Comparison of ENCODE assay signal across 10 mouse cellular contexts in the genomic region with DNA sequence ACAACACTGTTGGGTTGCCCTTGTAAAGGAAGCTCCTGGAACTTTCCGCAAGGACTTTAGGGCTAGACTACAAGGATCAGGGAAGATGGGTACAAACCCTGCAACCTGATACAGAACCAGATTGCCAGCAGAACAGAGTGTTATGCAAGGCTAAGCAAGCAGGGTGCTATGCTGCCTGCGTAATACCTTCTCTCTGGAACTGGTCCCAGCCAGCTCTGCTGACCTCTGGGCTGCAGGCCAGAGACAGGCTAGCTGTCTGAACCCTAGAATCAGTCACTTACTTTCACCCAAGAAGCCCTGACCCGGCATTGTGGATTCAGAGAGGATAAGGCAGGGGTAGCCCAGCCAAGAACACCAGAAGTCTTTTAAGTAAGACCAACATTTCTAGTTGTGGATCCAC. TPM values are rescaled to one million over a fixed set of nuclear protein-coding genes. Genes with fewer than 3 reads are reported as not detected.
DNase-seq lines count a peak whose midpoint lies in the region; TF ChIP-seq lines count a peak whose summit lies in the region.
"Had no signal": no experiment of that assay in that cellular context is flagged by ENCODE, and none has a peak within 500 bp of the region (broad histone marks: within the 10 kb centered on the region; RNA-seq: fewer than 3 reads in every experiment).

No protein-coding gene starts in this region.

- H3K27ac ChIP-seq in heart, adult 2 months, result peak overlapping the region; percentile 46
- no peak overlapping the region for H3K27ac ChIP-seq in heart, embryonic 10.5 days
- peak overlapping the region; percentile 15; the same call in 1 of the 2 replicates for H3K27ac ChIP-seq in embryonic facial prominence, embryonic 10.5 days (replicated peaks)
- H3K27ac ChIP-seq in thymus, adult 2 months (ENCODE audit: control insufficient read depth, insufficient read depth, low read length), result no peak overlapping the region

- no peak overlapping the region for H3K4me3 ChIP-seq in heart, adult 2 months
- H3K4me3 ChIP-seq in heart, embryonic 10.5 days, result no peak overlapping the region
- no peak overlapping the region for H3K4me3 ChIP-seq in embryonic facial prominence, embryonic 10.5 days
- H3K4me3 ChIP-seq in thymus, adult 2 months (ENCODE audit: control insufficient read depth, insufficient read depth, low read length), result no peak overlapping the region
- H3K4me3 ChIP-seq: megakaryocyte, embryonic 14.5 days had no signal

- intact Hi-C loops in heart, adult 2 months (cut with DNase I), result no loop called here

- no peak for TF ChIP-seq POLR2A in heart, adult 2 months (IDR thresholded peaks at IDR 0.05; ENCODE audit: insufficient read depth, low read depth, low read length)
- TF ChIP-seq POLR2A in thymus, adult 2 months (IDR thresholded peaks at IDR 0.05; ENCODE audit: control insufficient read depth, extremely low read depth, insufficient read depth, low read length, poor library complexity), result no peak

- no peaks in the 10 kb centered on the region for H3K79me2 ChIP-seq in heart, adult 2 months (replicated peaks; ENCODE audit: control insufficient read depth, insufficient read depth, low read length)

- H3K4me1 ChIP-seq in heart, adult 2 months (ENCODE audit: control insufficient read depth, insufficient read depth, low read length), result peaks cover 19% of the 10 kb centered on the region
- H3K4me1 ChIP-seq in heart, embryonic 10.5 days, result peaks cover 32% of the 10 kb centered on the region
- H3K4me1 ChIP-seq in embryonic facial prominence, embryonic 10.5 days, result peaks cover 61% of the 10 kb centered on the region
- peaks cover 11% of the 10 kb centered on the region for H3K4me1 ChIP-seq in thymus, adult 2 months (replicated peaks; ENCODE audit: control insufficient read depth, insufficient read depth, low read length)

- no peaks in the 10 kb centered on the region for H3K27me3 ChIP-seq in heart, adult 2 months (ENCODE audit: control insufficient read depth, insufficient read depth, low read length)
- no peaks in the 10 kb centered on the region for H3K27me3 ChIP-seq in heart, embryonic 10.5 days (ENCODE audit: insufficient read depth, poor library complexity, severe bottlenecking)
- no peaks in the 10 kb centered on the region for H3K27me3 ChIP-seq in embryonic facial prominence, embryonic 10.5 days (replicated peaks; ENCODE audit: low read depth, poor library complexity, severe bottlenecking)
- no peaks in the 10 kb centered on the region for H3K27me3 ChIP-seq in thymus, adult 2 months (ENCODE audit: control insufficient read depth, insufficient read depth, low read length)
- H3K27me3 ChIP-seq: CH12.LX; megakaryocyte, embryonic 14.5 days had no signal

- H3K9ac ChIP-seq in heart, adult 2 months (ENCODE audit: low read depth, low read length), result no peak overlapping the region

- no peak for TF ChIP-seq CTCF in heart, adult 2 months (IDR thresholded peaks at IDR 0.05)
- TF ChIP-seq CTCF in thymus, adult 2 months (IDR thresholded peaks at IDR 0.05; ENCODE audit: borderline replicate concordance, control insufficient read depth, extremely low read depth, insufficient read depth, low read length, poor library complexity), result no peak

- peaks cover 7% of the 10 kb centered on the region; the same call in 1 of the 2 replicates for H3K36me3 ChIP-seq in heart, adult 2 months (ENCODE audit: control insufficient read depth, insufficient read depth, low read length)
- peaks cover 72% of the 10 kb centered on the region for H3K36me3 ChIP-seq in heart, embryonic 10.5 days
- H3K36me3 ChIP-seq in embryonic facial prominence, embryonic 10.5 days (replicated peaks), result peaks cover 70% of the 10 kb centered on the region
- H3K36me3 ChIP-seq in thymus, adult 2 months (ENCODE audit: control insufficient read depth, insufficient read depth, low read length), result peaks cover 53% of the 10 kb centered on the region

- no peaks in the 10 kb centered on the region for H3K9me3 ChIP-seq in heart, embryonic 10.5 days
- no peaks in the 10 kb centered on the region for H3K9me3 ChIP-seq in embryonic facial prominence, embryonic 10.5 days
- H3K9me3 ChIP-seq: megakaryocyte, embryonic 14.5 days had no signal

- peak; percentile 93 for TF ChIP-seq EP300 in heart, adult 2 months (IDR thresholded peaks at IDR 0.05; ENCODE audit: insufficient read depth, low read depth, low read length)

- WGBS in heart, adult 2 months, result 56% methylated on average over 3 of the region's 3 CpGs
- 89% methylated on average over 3 of the region's 3 CpGs for WGBS in heart, embryonic 10.5 days
- 88% methylated on average over 3 of the region's 3 CpGs for WGBS in embryonic facial prominence, embryonic 10.5 days
- 94% methylated on average over 3 of the region's 3 CpGs for WGBS in thymus, adult 2 months

- DNase-seq in heart, adult 2 months, result peak; percentile 76 to 86
- DNase-seq in heart, embryonic 10.5 days (ENCODE audit: low spot score), result no peak
- no peak for DNase-seq in embryonic facial prominence, embryonic 10.5 days (ENCODE audit: low spot score)
- DNase-seq in kidney, adult 9 months, result peak; percentile 97
- peak; percentile 49 to 75 for DNase-seq in lung, postnatal 4 days
- DNase-seq in thymus, adult 2 months, result no peak
- no peak for DNase-seq in urinary bladder, postnatal 4 days (ENCODE audit: low spot score in 2 of 2)
- DNase-seq in retina, postnatal 1 day, result no peak

RNA-seq across cellular contexts. Expression of a gene that starts 23.7 kb away (rescaled TPM):
- 10 to 100 TPM; 58.6 to 68.2 TPM for total RNA-seq in heart, adult 2 months (2021)
- 68.8 and 98.5 TPM in 2 replicates for polyA plus RNA-seq in heart, adult 2 months (2012; rRNA removed)
- polyA plus RNA-seq in heart, embryonic 10.5 days (2016; fragmentation: Nextera tagmentation; extraction: Ambion mirVana), result 34.4 and 46.6 TPM in 2 replicates
- 32.2 and 32.5 TPM in 2 replicates for polyA plus RNA-seq in embryonic facial prominence, embryonic 10.5 days (2016; fragmentation: Nextera tagmentation; extraction: Ambion mirVana)
- 17.9 and 24.7 TPM in 2 replicates for polyA plus RNA-seq in thymus, adult 2 months (2012; rRNA removed)

RNA-seq across cellular contexts. Expression of a gene that starts 30.9 kb away (rescaled TPM):
- 1 to 10 TPM; 2.8 to 3.4 TPM for total RNA-seq in heart, adult 2 months (2021)
- 3.7 and 4.6 TPM in 2 replicates for polyA plus RNA-seq in heart, adult 2 months (2012; rRNA removed)
- 5.4 and 5.5 TPM in 2 replicates for polyA plus RNA-seq in heart, embryonic 10.5 days (2016; fragmentation: Nextera tagmentation; extraction: Ambion mirVana)
- polyA plus RNA-seq in embryonic facial prominence, embryonic 10.5 days (2016; fragmentation: Nextera tagmentation; extraction: Ambion mirVana), result 6.4 and 6.8 TPM in 2 replicates
- 8.8 and 9.2 TPM in 2 replicates for polyA plus RNA-seq in thymus, adult 2 months (2012; rRNA removed)

RNA-seq across cellular contexts. Expression of a gene that starts 31.3 kb away (rescaled TPM):
- 1 to 10 TPM; 4.1 to 6.9 TPM for total RNA-seq in heart, adult 2 months (2021)
- 6.6 and 11.3 TPM in 2 replicates for polyA plus RNA-seq in heart, adult 2 months (2012; rRNA removed)
- polyA plus RNA-seq in heart, embryonic 10.5 days (2016; fragmentation: Nextera tagmentation; extraction: Ambion mirVana), result not detected in 2 replicates
- polyA plus RNA-seq in embryonic facial prominence, embryonic 10.5 days (2016; fragmentation: Nextera tagmentation; extraction: Ambion mirVana), result not detected in 2 replicates
- polyA plus RNA-seq in thymus, adult 2 months (2012; rRNA removed), result 23.8 and 27.3 TPM in 2 replicates
- total RNA-seq: CH12.LX had no signal

RNA-seq across cellular contexts. Expression of a gene that starts 31.9 kb away (rescaled TPM):
- total RNA-seq in heart, adult 2 months (2021), result 10 to 100 TPM in 1 of 2 experiments, 1 to 10 TPM in 1; 8.5 to 10.1 TPM
- 5.7 and 7.3 TPM in 2 replicates for polyA plus RNA-seq in heart, adult 2 months (2012; rRNA removed)
- polyA plus RNA-seq in heart, embryonic 10.5 days (2016; fragmentation: Nextera tagmentation; extraction: Ambion mirVana), result 17.0 and 17.3 TPM in 2 replicates
- polyA plus RNA-seq in embryonic facial prominence, embryonic 10.5 days (2016; fragmentation: Nextera tagmentation; extraction: Ambion mirVana), result 29.8 and 31.8 TPM in 2 replicates
- 25.3 and 29.3 TPM in 2 replicates for polyA plus RNA-seq in thymus, adult 2 months (2012; rRNA removed)

RNA-seq across cellular contexts. Expression of a gene that starts 37.6 kb away (rescaled TPM):
- total RNA-seq in heart, adult 2 months (2021), result 10 to 100 TPM; 39.6 to 44.8 TPM
- 129 and 132 TPM in 2 replicates for polyA plus RNA-seq in heart, adult 2 months (2012; rRNA removed)
- polyA plus RNA-seq in heart, embryonic 10.5 days (2016; fragmentation: Nextera tagmentation; extraction: Ambion mirVana), result 41.2 and 50.5 TPM in 2 replicates
- polyA plus RNA-seq in embryonic facial prominence, embryonic 10.5 days (2016; fragmentation: Nextera tagmentation; extraction: Ambion mirVana), result 35.0 and 39.3 TPM in 2 replicates
- polyA plus RNA-seq in thymus, adult 2 months (2012; rRNA removed), result 192 and 257 TPM in 2 replicates

Comparison
In these comparisons a context has a peak if more than half of its experiments do, and no peak if none do; other contexts are left out.
1. DNase-seq: peak in heart, adult 2 months (2 of 2), kidney, adult 9 months (single experiment) and lung, postnatal 4 days (2 of 2); none in heart, embryonic 10.5 days (single experiment), embryonic facial prominence, embryonic 10.5 days (single experiment), thymus, adult 2 months (single experiment), urinary bladder, postnatal 4 days (0 of 2) and retina, postnatal 1 day (single experiment).
2. H3K27ac ChIP-seq: peak in heart, adult 2 months (single experiment) and embryonic facial prominence, embryonic 10.5 days (single experiment); none in heart, embryonic 10.5 days (single experiment) and thymus, adult 2 months (single experiment).